Mouse (Mus musculus) liver, embryonic 14.5 days (tissue): ENCODE measurements around the gene Atp12a. TPM values are rescaled to one million over a fixed set of nuclear protein-coding genes. Genes with fewer than 3 reads are reported as not detected.

Source experiments
- ATAC-seq: fragments of 200-750 bp; cut with Nextera tagmentation; 2 replicates; pipeline ENCODE4 v1.8.0; 2017; ENCODE audit warnings: moderate number of reproducible peaks, mild to moderate bottlenecking, moderate library complexity; ENCODE audit not compliant: insufficient read depth
- DNase-seq, 3 experiments: peaks; one replicate each; pipeline ENCODE4 v3.0.0-alpha.2; 2012 to 2013; ENCODE audit warnings: low read depth in 3 of 3, low spot score in 3 of 3
- H3K27ac ChIP-seq: fragments of 300-500 bp; sonication (generic); 2 replicates; pipeline ENCODE4 v1.5.1; 2014; ENCODE audit warnings: moderate library complexity, mild to moderate bottlenecking, control low read depth, inconsistent platforms
- H3K27me3 ChIP-seq: fragments of 300-500 bp; sonication (generic); 2 replicates; pipeline ENCODE4 v1.6.1; 2014; ENCODE audit warnings: mild to moderate bottlenecking, low read length, moderate library complexity; ENCODE audit not compliant: control insufficient read depth, insufficient read depth
- H3K36me3 ChIP-seq: fragments of 300-500 bp; sonication (generic); replicated peaks from 2 replicates; pipeline ENCODE4 v1.6.1; 2014; ENCODE audit warnings: low read depth; ENCODE audit not compliant: control insufficient read depth, insufficient read depth
- H3K4me1 ChIP-seq, 2 experiments: fragments of 200-500 bp in 1 of 2; fragments of 300-500 bp in 1 of 2; sonication (generic) in 1 of 2; replicated peaks; 2 replicates each; pipeline ENCODE4 v1.6.1; 2012 to 2014; ENCODE audit warnings: antibody characterized with exemption in 1 of 2, inconsistent platforms in 1 of 2, low read length in 1 of 2; ENCODE audit not compliant: control insufficient read depth in 2 of 2, insufficient read depth in 2 of 2
- H3K4me2 ChIP-seq: fragments of 300-500 bp; sonication (generic); 2 replicates; pipeline ENCODE4 v1.6.1; 2014; ENCODE audit warnings: low read depth, mild to moderate bottlenecking, control low read depth, moderate library complexity
- H3K4me3 ChIP-seq, 2 experiments: fragments of 200-500 bp in 1 of 2; fragments of 300-500 bp in 1 of 2; sonication (generic) in 1 of 2; 2 replicates each; pipeline ENCODE4 v1.5.1; 2012 to 2014; ENCODE audit warnings: low read depth in 2 of 2, low read length in 2 of 2, mild to moderate bottlenecking in 2 of 2, control low read depth in 1 of 2, inconsistent platforms in 1 of 2, moderate library complexity in 1 of 2; ENCODE audit not compliant: insufficient read depth in 1 of 2
- H3K9ac ChIP-seq: fragments of 300-500 bp; sonication (generic); replicated peaks from 2 replicates; pipeline ENCODE4 v1.6.1; 2014; ENCODE audit warnings: mild to moderate bottlenecking, control low read depth, moderate library complexity
- H3K9me3 ChIP-seq: fragments of 300-500 bp; sonication (generic); 2 replicates; pipeline ENCODE4 v1.6.1; 2016; ENCODE audit warnings: low read length, mixed read lengths; ENCODE audit not compliant: control insufficient read depth
- CTCF ChIP-seq: IDR thresholded peaks from 2 replicates; pipeline ENCODE4 v1.5.1; 2016; ENCODE audit warnings: antibody characterized with exemption, low read depth, control low read depth
- EP300 ChIP-seq: IDR thresholded peaks from 2 replicates; pipeline ENCODE4 v1.6.1; 2016; ENCODE audit warnings: antibody characterized with exemption, low read depth
- WGBS: fragments of 180-500 bp; shearing (Covaris S2); extraction: QIAGEN DNeasy Blood & Tissue Kit; methylation state at CpG from one replicate; pipeline ENCODE4 v1.1.7; 2014; ENCODE audit not compliant: insufficient replicate concordance; 5-methylcytosine and 5-hydroxymethylcytosine counted together
- polyA plus RNA-seq, 2 experiments: library from polyadenylated mRNA; depleted of rRNA in 1 of 2; stranded (reverse) in 1 of 2; unstranded in 1 of 2; fragments of >200 nt; fragmentation: Nextera tagmentation in 1 of 2; extraction: Ambion mirVana in 1 of 2; gene quantifications; 2 replicates each; pipeline versions ENCODE4 v1.2.1 to v1.2.3; 2012 to 2014

Gene Atp12a
- polyA plus RNA-seq, 2 experiments = not detected

DNA sequence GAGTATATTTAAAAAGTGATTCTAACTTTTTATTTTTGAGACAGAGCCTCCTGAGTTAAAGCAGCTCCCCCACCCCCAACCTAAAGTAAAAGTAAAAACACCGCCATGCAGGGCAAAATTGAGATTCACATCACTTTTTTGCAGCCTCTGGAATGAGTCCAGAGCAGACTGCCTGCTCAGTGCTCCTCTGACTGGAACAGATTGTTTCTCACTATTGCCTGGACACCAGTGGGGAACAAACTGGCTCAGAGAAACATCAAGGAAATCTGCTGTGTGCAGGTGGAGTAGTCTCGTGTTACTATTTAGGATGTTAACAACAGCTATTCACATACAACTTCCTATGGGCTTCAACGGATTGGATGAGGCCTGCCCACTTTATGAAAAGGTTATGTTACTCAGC is 16.2 kb upstream of the Atp12a start:
- no peak overlapping the region for H3K4me3 ChIP-seq

DNA sequence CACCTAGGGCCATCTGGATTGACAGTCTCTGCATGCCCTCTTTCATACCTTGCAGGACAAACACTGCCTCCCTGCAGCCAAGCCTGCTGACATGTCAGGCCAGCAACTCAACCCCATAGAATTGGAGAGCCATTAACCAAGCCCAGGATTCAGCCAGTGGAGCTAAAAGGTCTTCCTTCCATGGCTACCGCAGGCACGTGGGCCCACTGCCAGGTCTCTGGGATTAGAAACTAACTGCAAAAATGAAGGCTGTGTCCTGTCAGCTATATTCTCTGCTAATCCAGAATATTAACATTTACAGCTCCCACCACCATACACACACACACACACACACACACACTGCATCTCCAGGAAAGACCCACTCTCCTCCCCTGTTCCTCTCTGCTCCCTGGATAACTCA is 15.3 kb upstream of the Atp12a start:
- Histone ChIP-seq H3K36me3 (no peaks in the 10 kb centered on the region), H3K4me1 (no peaks in the 10 kb centered on the region), H3K4me2 (no peak overlapping the region), H3K4me3 (no peak overlapping the region), H3K27ac (no peak overlapping the region), H3K27me3 (no peaks in the 10 kb centered on the region), H3K9me3 (no peaks in the 10 kb centered on the region), H3K9ac (no peak overlapping the region)
- ATAC-seq (no peak), DNase-seq (no peak)
- 76% methylated on average over 2 of the region's 2 CpGs for WGBS
- TF ChIP-seq CTCF (no peak), EP300 (no peak)

More for the DNA sequence above, 16.2 kb upstream of the Atp12a start:
- H3K27me3 ChIP-seq = no peaks in the 10 kb centered on the region
- TF ChIP-seq EP300 = no peak
- TF ChIP-seq CTCF = no peak
- H3K27ac ChIP-seq = no peak overlapping the region
- no peaks in the 10 kb centered on the region for H3K4me1 ChIP-seq
- no peak overlapping the region for H3K9ac ChIP-seq
- no peak for DNase-seq
- ATAC-seq = no peak
- no peaks in the 10 kb centered on the region for H3K36me3 ChIP-seq
- WGBS = 62% methylated on average over 3 of the region's 3 CpGs
- H3K9me3 ChIP-seq = no peaks in the 10 kb centered on the region
- no peak overlapping the region for H3K4me2 ChIP-seq

GRCm38 (mm10) chr14:56351959-56352660 is 12.8 kb upstream of the Atp12a start:
- TF ChIP-seq CTCF (peak; percentile 66), EP300 (no peak)
- no peak overlapping the region for H3K9ac ChIP-seq
- no peak overlapping the region for H3K4me2 ChIP-seq
- H3K36me3 ChIP-seq = no peaks in the 10 kb centered on the region
- DNase-seq (no peak), ATAC-seq (no peak)
- 24% methylated on average over 17 of the region's 17 CpGs for whole genome bisulfite sequencing
- no peaks in the 10 kb centered on the region for H3K4me1 ChIP-seq
- H3K27ac ChIP-seq = no peak overlapping the region
- no peaks in the 10 kb centered on the region for H3K9me3 ChIP-seq
- no peaks in the 10 kb centered on the region for H3K27me3 ChIP-seq
- no peak overlapping the region for H3K4me3 ChIP-seq

DNA sequence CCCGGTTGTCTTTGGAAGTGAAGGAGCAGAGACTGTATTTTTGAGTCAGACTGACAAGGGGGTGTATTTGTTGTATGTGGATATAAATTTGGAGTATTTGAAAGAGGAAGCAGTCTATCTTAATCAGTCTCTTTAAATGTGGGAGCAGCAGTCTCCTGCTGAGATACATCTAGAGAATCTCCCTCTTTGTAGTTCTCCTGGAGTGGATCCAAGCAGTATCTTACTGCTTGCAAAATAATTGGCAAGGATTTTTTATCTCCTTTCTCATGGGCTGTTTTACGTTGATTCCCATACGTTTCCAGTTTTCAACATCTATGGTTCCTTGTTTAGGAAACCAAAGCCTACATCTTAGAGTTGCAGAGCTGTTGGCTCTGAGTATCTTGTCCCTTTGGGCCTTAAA is 10.1 kb upstream of the Atp12a start:
- Histone ChIP-seq H3K4me1 (no peaks in the 10 kb centered on the region), H3K9me3 (no peaks in the 10 kb centered on the region), H3K36me3 (no peaks in the 10 kb centered on the region), H3K27ac (no peak overlapping the region), H3K4me2 (no peak overlapping the region), H3K27me3 (no peaks in the 10 kb centered on the region), H3K9ac (no peak overlapping the region), H3K4me3 (no peak overlapping the region)
- 51% methylated on average over 3 of the region's 3 CpGs for WGBS
- no peak for ATAC-seq
- TF ChIP-seq EP300 = no peak
- TF ChIP-seq CTCF = no peak
- no peak for DNase-seq

DNA sequence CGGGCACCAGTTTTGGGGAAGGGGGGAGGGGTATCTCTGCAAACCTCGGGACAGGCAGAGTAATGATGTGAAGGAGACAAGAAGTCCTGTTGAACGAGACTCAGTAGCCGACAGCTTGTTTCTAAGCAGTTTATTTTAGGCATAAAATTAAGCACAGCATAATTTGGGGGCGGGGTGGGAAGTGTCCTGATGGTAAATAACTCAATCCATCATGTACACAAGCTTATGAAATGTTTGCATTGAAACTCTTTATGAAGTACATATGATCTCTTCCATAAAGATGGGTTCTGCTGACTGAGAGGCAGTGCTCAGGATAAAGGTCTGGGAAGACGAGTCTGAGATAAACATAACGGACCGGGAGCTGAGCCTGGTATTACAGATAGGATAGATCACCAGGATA is 9.5 kb upstream of the Atp12a start:
- 62% methylated on average over 8 of the region's 8 CpGs for WGBS
- no peak overlapping the region for H3K27ac ChIP-seq
- no peak overlapping the region for H3K9ac ChIP-seq
- no peaks in the 10 kb centered on the region for H3K27me3 ChIP-seq
- H3K9me3 ChIP-seq = no peaks in the 10 kb centered on the region
- TF ChIP-seq EP300 (no peak), CTCF (no peak)
- no peaks in the 10 kb centered on the region for H3K36me3 ChIP-seq
- H3K4me3 ChIP-seq = no peak overlapping the region
- DNase-seq (no peak), ATAC-seq (no peak)
- no peak overlapping the region for H3K4me2 ChIP-seq
- H3K4me1 ChIP-seq = no peaks in the 10 kb centered on the region
